Mouse (Mus musculus): ENCODE measurements around the gene Ptp4a2. TPM values are rescaled to one million over a fixed set of nuclear protein-coding genes. Genes with fewer than 3 reads are reported as not detected.
A peak's percentile ranks its signal among the peaks of the same experiment; 100 is the strongest.

Gene Ptp4a2
- polyA plus RNA-seq, 1 experiment from 2014 or later: 311 TPM

- 74% methylated on average over 1 of the region's 1 CpGs for WGBS
- Histone ChIP-seq H3K36me3 (no peaks in the 10 kb centered on the region), H3K4me1 (peaks cover 22% of the 10 kb centered on the region), H3K9ac (no peak overlapping the region), H3K27ac (no peak overlapping the region), H3K4me3 (replicated peaks) (no peak overlapping the region), H3K27me3 (no peaks in the 10 kb centered on the region), H3K9me3 (replicated peaks) (no peaks in the 10 kb centered on the region), H3K4me2 (no peak overlapping the region)
- ATAC-seq (replicated peaks; ENCODE audit: low FRiP score): no peak
These were observed 18.8 kb downstream of the Ptp4a2 start for GRCm38 (mm10) chr4:129829799-129830198.

DNA sequence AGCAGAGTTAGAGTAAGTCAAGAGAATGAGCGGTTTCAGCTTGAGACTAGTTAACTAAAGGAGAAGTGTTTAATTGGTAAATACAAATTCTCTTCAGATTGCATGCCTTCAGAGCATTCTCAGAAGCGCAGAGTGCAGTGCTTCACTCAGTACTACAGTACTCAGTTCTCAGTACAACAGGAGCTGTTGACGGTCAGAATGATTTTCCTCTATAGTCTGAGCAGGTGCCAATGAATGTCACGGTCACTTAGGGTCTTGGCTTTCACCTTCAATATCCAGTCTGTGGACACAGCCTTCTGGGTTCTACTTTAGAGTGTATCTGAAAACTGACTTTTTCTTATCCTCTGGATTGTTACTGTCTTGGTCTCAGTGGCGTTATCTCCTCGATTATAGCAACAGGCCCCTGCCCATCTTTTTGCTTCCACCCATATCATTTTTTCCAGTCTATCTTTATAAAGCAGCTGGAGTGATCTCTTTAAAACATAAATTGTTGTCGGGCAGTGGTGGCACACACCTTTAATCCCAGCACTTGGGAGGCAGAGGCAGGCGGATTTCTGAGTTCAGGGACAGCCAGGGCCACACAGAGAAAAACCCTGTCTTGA lies 19.4 kb downstream of the Ptp4a2 start:
- no peak overlapping the region for H3K4me3 ChIP-seq (replicated peaks)

GRCm38 (mm10) chr4:129834581-129834980 lies 23.6 kb downstream of the Ptp4a2 start:
- Histone ChIP-seq H3K4me2 (no peak overlapping the region), H3K27me3 (no peaks in the 10 kb centered on the region), H3K27ac (0 out of 2 replicates have a peak overlapping the region, but pooled peaks have one; percentile 23), H3K9me3 (replicated peaks) (no peaks in the 10 kb centered on the region), H3K4me1 (peaks cover 16% of the 10 kb centered on the region), H3K36me3 (no peaks in the 10 kb centered on the region), H3K9ac (no peak overlapping the region), H3K4me3 (replicated peaks) (no peak overlapping the region)
- ATAC-seq (replicated peaks; ENCODE audit: low FRiP score): no peak
- WGBS: 59% methylated on average over 6 of the region's 6 CpGs

More for the DNA sequence above, 19.4 kb downstream of the Ptp4a2 start:
- Histone ChIP-seq H3K4me2 (no peak overlapping the region), H3K27ac (no peak overlapping the region), H3K9ac (no peak overlapping the region), H3K27me3 (no peaks in the 10 kb centered on the region), H3K36me3 (no peaks in the 10 kb centered on the region), H3K4me1 (peaks cover 24% of the 10 kb centered on the region), H3K9me3 (replicated peaks) (no peaks in the 10 kb centered on the region)
- ATAC-seq (replicated peaks; ENCODE audit: low FRiP score): no peak
- WGBS: 93% methylated on average over 8 of the region's 8 CpGs

- Histone ChIP-seq H3K27ac (no peak overlapping the region), H3K27me3 (no peaks in the 10 kb centered on the region), H3K36me3 (peaks cover 6% of the 10 kb centered on the region), H3K9ac (no peak overlapping the region), H3K4me1 (peaks cover 16% of the 10 kb centered on the region), H3K9me3 (replicated peaks) (no peaks in the 10 kb centered on the region), H3K4me2 (no peak overlapping the region), H3K4me3 (replicated peaks) (no peak overlapping the region)
- no peak for ATAC-seq (replicated peaks; ENCODE audit: low FRiP score)
- 73% methylated on average over 7 of the region's 7 CpGs for WGBS
These were observed 24.3 kb downstream of the Ptp4a2 start for GRCm38 (mm10) chr4:129835296-129835695.

DNA sequence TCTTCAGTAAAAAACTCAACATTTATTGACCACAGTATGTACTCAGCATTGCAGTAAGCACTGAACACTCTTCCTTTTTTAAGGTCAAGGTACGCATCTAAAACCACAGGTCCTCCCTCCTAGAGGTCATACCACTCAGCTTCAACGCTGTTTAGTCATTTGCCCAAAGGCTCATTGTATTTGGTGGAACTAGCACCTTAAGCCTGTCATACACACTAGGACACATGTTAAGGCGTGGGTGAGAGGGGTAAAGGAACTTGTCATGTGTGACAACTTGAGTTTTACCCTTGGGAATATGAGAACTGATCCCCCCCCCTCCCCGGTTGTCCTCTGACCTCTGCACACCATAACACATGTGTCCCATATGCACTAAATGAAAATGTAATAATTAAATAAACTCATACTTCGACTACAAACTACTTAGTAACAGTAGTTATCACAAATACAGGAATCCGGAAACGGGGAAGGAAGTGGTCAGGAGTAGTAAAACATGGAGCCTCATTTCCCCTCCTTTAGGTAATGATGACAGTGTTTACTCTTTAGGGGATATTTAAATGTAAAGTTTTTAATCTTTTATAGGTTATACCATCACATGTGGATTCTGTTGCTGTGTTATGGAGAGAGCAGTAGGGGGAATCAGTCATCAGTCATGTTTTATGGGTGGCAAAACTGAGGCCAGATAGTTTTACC lies 29.0 kb downstream of the Ptp4a2 start:
- no peak overlapping the region for H3K27ac ChIP-seq
- H3K4me2 ChIP-seq: no peak overlapping the region
- no peak overlapping the region for H3K4me3 ChIP-seq (replicated peaks)
- H3K9me3 ChIP-seq (replicated peaks): no peaks in the 10 kb centered on the region
- no peak overlapping the region for H3K9ac ChIP-seq
- no peak for ATAC-seq (replicated peaks; ENCODE audit: low FRiP score)
- 88% methylated on average over 7 of the region's 7 CpGs for WGBS
- peaks cover 54% of the 10 kb centered on the region for H3K36me3 ChIP-seq
- H3K4me1 ChIP-seq: peaks cover 3% of the 10 kb centered on the region; the same call in 1 of the 2 replicates
- H3K27me3 ChIP-seq: no peaks in the 10 kb centered on the region

DNA sequence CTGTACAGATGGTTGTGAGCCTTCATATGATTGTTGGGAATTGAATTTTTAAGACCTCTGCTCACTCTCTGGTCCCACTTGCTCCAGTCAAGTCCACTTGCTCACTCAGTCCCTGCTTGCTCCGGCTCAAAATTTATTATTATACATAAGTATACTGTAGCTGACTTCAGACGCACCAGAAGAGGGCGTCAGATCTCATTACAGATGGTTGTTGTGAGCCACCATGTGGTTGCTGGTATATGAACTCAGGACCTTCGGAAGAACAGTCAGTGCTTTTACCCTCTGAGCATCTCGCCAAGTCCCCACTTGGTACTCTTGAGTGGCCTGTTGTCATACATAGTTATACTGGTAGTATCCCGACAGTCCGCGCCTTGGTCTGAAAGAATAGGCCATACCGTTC lies 35.8 kb downstream of the Ptp4a2 start:
- Histone ChIP-seq H3K9me3 (replicated peaks) (no peaks in the 10 kb centered on the region), H3K27me3 (no peaks in the 10 kb centered on the region), H3K9ac (no peak overlapping the region), H3K36me3 (peaks cover 96% of the 10 kb centered on the region), H3K4me1 (no peaks in the 10 kb centered on the region), H3K4me2 (no peak overlapping the region), H3K4me3 (replicated peaks) (no peak overlapping the region), H3K27ac (no peak overlapping the region)
- no peak for ATAC-seq (replicated peaks; ENCODE audit: low FRiP score)
- 87% methylated on average over 9 of the region's 9 CpGs for WGBS

- 89% methylated on average over 2 of the region's 2 CpGs for WGBS
- no peak overlapping the region for H3K4me2 ChIP-seq
- ATAC-seq (replicated peaks; ENCODE audit: low FRiP score): no peak
- H3K9ac ChIP-seq: no peak overlapping the region
- peaks cover 12% of the 10 kb centered on the region for H3K4me1 ChIP-seq
- H3K9me3 ChIP-seq (replicated peaks): no peaks in the 10 kb centered on the region
- no peak overlapping the region for H3K27ac ChIP-seq
- no peaks in the 10 kb centered on the region for H3K27me3 ChIP-seq
- no peak overlapping the region for H3K4me3 ChIP-seq (replicated peaks)
- peaks cover 66% of the 10 kb centered on the region for H3K36me3 ChIP-seq
These were observed 39.5 kb downstream of the Ptp4a2 start for GRCm38 (mm10) chr4:129850491-129850890.

DNA sequence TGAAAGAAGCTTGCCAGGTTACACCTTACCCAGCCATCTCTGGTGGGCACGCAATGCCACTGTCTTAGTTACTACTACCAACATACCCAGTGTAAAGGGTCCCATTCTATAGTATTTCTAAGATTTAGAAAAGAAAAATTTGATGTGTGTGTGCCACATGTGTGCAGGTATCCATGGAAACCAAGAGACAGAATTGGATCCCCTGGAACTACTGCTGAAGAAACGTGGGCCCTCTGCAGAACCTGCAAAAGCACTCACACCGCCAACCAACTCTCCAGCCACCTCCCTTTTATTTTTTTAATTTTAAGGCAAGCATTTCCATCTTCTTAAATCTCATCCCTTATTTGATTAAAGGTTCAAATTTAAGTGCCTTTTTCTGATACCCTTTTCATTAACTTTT lies 40.8 kb downstream of the Ptp4a2 start:
- Histone ChIP-seq H3K9me3 (replicated peaks) (no peaks in the 10 kb centered on the region), H3K27me3 (no peaks in the 10 kb centered on the region), H3K4me2 (no peak overlapping the region), H3K27ac (no peak overlapping the region), H3K36me3 (peaks cover 52% of the 10 kb centered on the region), H3K9ac (no peak overlapping the region), H3K4me1 (peaks cover 22% of the 10 kb centered on the region), H3K4me3 (replicated peaks) (no peak overlapping the region)
- 90% methylated on average over 3 of the region's 3 CpGs for WGBS
- ATAC-seq (replicated peaks; ENCODE audit: low FRiP score): no peak

DNA sequence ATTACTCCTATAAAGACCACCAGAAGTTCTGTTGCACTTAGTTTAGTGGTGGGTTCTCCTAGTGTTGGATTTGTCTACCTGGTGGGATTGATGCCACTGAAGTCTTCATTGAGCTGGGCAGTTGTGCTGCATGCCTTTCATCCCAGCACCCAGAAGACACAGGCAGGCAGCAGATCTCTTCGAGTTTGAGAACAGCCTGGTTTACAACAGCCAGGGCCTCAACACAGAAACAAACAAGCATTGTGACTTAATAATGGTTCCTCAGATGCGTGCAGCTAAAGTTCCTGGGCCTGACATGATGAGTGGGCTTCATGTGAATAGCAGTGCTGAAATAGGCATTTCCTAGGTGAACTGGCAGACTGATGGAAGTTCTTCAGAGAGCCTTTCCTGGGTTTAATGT lies 42.0 kb downstream of the Ptp4a2 start:
- WGBS: 69% methylated on average over 2 of the region's 2 CpGs
- no peak overlapping the region for H3K4me2 ChIP-seq
- no peak overlapping the region for H3K9ac ChIP-seq

GRCm38 (mm10) chr4:129853996-129854395 lies 43.0 kb downstream of the Ptp4a2 start:
- Histone ChIP-seq H3K4me2 (no peak overlapping the region), H3K9ac (no peak overlapping the region), H3K9me3 (replicated peaks) (no peaks in the 10 kb centered on the region), H3K27me3 (no peaks in the 10 kb centered on the region), H3K27ac (no peak overlapping the region), H3K4me3 (replicated peaks) (no peak overlapping the region), H3K4me1 (peaks cover 22% of the 10 kb centered on the region), H3K36me3 (peaks cover 33% of the 10 kb centered on the region)
- ATAC-seq (replicated peaks; ENCODE audit: low FRiP score): no peak
- WGBS: 88% methylated on average over 3 of the region's 3 CpGs

More for the DNA sequence above, 42.0 kb downstream of the Ptp4a2 start:
- no peak overlapping the region for H3K4me3 ChIP-seq (replicated peaks)
- H3K27me3 ChIP-seq: no peaks in the 10 kb centered on the region
- no peak for ATAC-seq (replicated peaks; ENCODE audit: low FRiP score)
- no peaks in the 10 kb centered on the region for H3K9me3 ChIP-seq (replicated peaks)
- no peak overlapping the region for H3K27ac ChIP-seq
- peaks cover 42% of the 10 kb centered on the region for H3K36me3 ChIP-seq
- peaks cover 22% of the 10 kb centered on the region for H3K4me1 ChIP-seq

DNA sequence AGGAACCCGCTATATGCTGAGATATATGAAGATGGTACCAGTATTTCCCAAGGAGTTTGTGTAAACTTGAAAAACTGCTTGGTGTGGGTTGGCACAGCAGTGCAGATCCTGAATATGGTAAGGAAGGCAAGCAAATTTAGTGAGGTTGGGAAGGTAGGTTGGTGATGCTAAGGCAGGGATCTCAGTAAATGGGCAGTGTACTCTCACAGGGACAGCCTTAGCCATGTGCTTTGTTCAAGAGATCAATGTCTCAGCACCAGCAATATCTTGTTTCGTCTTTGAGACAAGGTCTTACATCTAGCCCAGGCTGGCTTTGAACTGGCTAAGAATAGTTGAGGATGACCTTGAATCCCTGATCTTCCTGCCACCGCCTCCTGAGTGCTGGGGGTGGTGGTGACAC lies 43.6 kb downstream of the Ptp4a2 start:
- no peak for ATAC-seq (replicated peaks; ENCODE audit: low FRiP score)
- H3K27me3 ChIP-seq: no peaks in the 10 kb centered on the region
- peaks cover 28% of the 10 kb centered on the region for H3K36me3 ChIP-seq
- peaks cover 22% of the 10 kb centered on the region for H3K4me1 ChIP-seq
- no peak overlapping the region for H3K27ac ChIP-seq
- H3K9ac ChIP-seq: no peak overlapping the region
- H3K9me3 ChIP-seq (replicated peaks): no peaks in the 10 kb centered on the region
- no peak overlapping the region for H3K4me3 ChIP-seq (replicated peaks)
- 78% methylated on average over 3 of the region's 3 CpGs for WGBS
- H3K4me2 ChIP-seq: no peak overlapping the region

GRCm38 (mm10) chr4:129855051-129855970 lies 44.3 kb downstream of the Ptp4a2 start:
- 0 out of 2 replicates have a peak overlapping the region, but pooled peaks have one; percentile 24 for H3K27ac ChIP-seq
- H3K4me1 ChIP-seq: peaks cover 22% of the 10 kb centered on the region
- no peak overlapping the region for H3K4me3 ChIP-seq (replicated peaks)
- ATAC-seq (replicated peaks; ENCODE audit: low FRiP score): 0 out of 2 replicates have a peak, but pooled peaks have one; percentile 29
- H3K36me3 ChIP-seq: peaks cover 21% of the 10 kb centered on the region
- 0 out of 2 replicates have a peak overlapping the region, but pooled peaks have one; percentile 12 for H3K4me2 ChIP-seq
- H3K9me3 ChIP-seq (replicated peaks): no peaks in the 10 kb centered on the region
- 46% methylated on average over 16 of the region's 16 CpGs for WGBS
- no peaks in the 10 kb centered on the region for H3K27me3 ChIP-seq
- no peak overlapping the region for H3K9ac ChIP-seq
